Mouse (Mus musculus): ENCODE measurements around the gene Rnf7.
"Not testable (repeated sequence)": the region's sequence is repeated elsewhere in the genome, so short reads cannot be mapped to it uniquely, and the experiment has no call there.

Gene Rnf7

GRCm38 (mm10) chr9:96478071-96478888 is at the start of gene Rnf7:
Rnf7 (minus strand) TSS chr9:96478675.
- peak; percentile 99 for DNase-seq

GRCm38 (mm10) chr9:96526011-96526410 is 47.5 kb upstream of the Rnf7 start:
- no peak for DNase-seq

- DNase-seq = no peak
Observed at GRCm38 (mm10) chr9:96524972-96525506, 46.6 kb upstream of the Rnf7 start, which contains the start of gene Gm28729. Gm28729 (minus strand) TSS chr9:96525264.

GRCm38 (mm10) chr9:96523148-96523547 is 44.7 kb upstream of the Rnf7 start:
- DNase-seq = no peak

- not testable (repeated sequence) for DNase-seq
Observed at GRCm38 (mm10) chr9:96521574-96521973, 43.1 kb upstream of the Rnf7 start.

- no peak for DNase-seq
Observed at GRCm38 (mm10) chr9:96517429-96517828, 39.0 kb upstream of the Rnf7 start.

- DNase-seq = no peak
Observed at GRCm38 (mm10) chr9:96516806-96517205, 38.3 kb upstream of the Rnf7 start.

GRCm38 (mm10) chr9:96515737-96516136 is 37.3 kb upstream of the Rnf7 start:
- no peak for DNase-seq

GRCm38 (mm10) chr9:96514278-96514677 is 35.8 kb upstream of the Rnf7 start:
- DNase-seq = no peak

GRCm38 (mm10) chr9:96506011-96506498 is 27.6 kb upstream of the Rnf7 start:
- peak; percentile 60 for DNase-seq

- DNase-seq = no peak
Observed at GRCm38 (mm10) chr9:96505156-96505555, 26.7 kb upstream of the Rnf7 start.

- DNase-seq = no peak
Observed at GRCm38 (mm10) chr9:96504116-96504895, 25.8 kb upstream of the Rnf7 start.

GRCm38 (mm10) chr9:96502856-96503610 is 24.6 kb upstream of the Rnf7 start:
- peak; percentile 43 for DNase-seq

- no peak for DNase-seq
Observed at GRCm38 (mm10) chr9:96501217-96501616, 22.7 kb upstream of the Rnf7 start.

GRCm38 (mm10) chr9:96493212-96493611 is 14.7 kb upstream of the Rnf7 start:
- no peak for DNase-seq

GRCm38 (mm10) chr9:96491810-96492209 is 13.3 kb upstream of the Rnf7 start:
- peak; percentile 38 for DNase-seq

- DNase-seq = not testable (repeated sequence)
Observed at GRCm38 (mm10) chr9:96487869-96488268, 9.4 kb upstream of the Rnf7 start.

GRCm38 (mm10) chr9:96483648-96484047 is 5.2 kb upstream of the Rnf7 start:
- no peak for DNase-seq

- no peak for DNase-seq
Observed at GRCm38 (mm10) chr9:96483028-96483427, 4.6 kb upstream of the Rnf7 start.

GRCm38 (mm10) chr9:96472356-96472755 is 6.1 kb downstream of the Rnf7 start:
- no peak for DNase-seq

- DNase-seq = not testable (repeated sequence)
Observed at GRCm38 (mm10) chr9:96471681-96472080, 6.8 kb downstream of the Rnf7 start.

- no peak for DNase-seq
Observed at GRCm38 (mm10) chr9:96470266-96470974, 8.1 kb downstream of the Rnf7 start.
